Mouse (Mus musculus) liver, embryonic 14.5 days (tissue): Measurements from ENCODE around the gene Palld.

Experiments
- CTCF ChIP-seq: IDR thresholded peaks from 2 replicates; pipeline ENCODE4 v1.5.1; 2016; ENCODE audit warnings: antibody characterized with exemption, low read depth, control low read depth
- EP300 ChIP-seq: IDR thresholded peaks from 2 replicates; pipeline ENCODE4 v1.6.1; 2016; ENCODE audit warnings: antibody characterized with exemption, low read depth

DNA sequence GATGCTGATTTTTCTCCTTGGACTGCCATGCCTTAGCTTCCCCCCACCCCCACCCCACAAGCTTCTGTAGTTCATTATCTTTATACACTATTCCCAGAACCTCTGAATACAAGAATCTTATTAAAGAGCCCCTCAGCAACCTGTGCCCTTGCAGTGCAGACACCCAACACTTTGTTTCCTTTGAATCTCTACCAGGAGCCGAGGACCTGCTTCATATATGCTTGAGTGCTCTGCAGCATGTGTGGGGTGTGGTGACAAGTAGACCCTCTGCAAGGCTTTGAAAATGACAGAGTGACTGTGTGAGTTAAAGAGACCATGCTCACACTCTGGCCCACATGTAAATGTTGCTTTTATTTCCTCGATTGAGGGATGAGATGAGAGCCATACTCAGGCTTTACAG is 35.1 kb upstream of the Palld start:
- TF ChIP-seq CTCF = no peak
- TF ChIP-seq EP300 = no peak
